Mouse (Mus musculus) heart, postnatal 14 days (tissue): ENCODE data around the gene N4bp2. TPM values are rescaled to one million over a fixed set of nuclear protein-coding genes. Genes with fewer than 3 reads are reported as not detected.
A peak's percentile ranks its signal among the peaks of the same experiment; 100 is the strongest.
"Not testable (repeated sequence)": the region's sequence is repeated elsewhere in the genome, so short reads cannot be mapped to it uniquely, and the experiment has no call there.

Source experiments
- DNase-seq, 2 experiments: peaks; one replicate each; pipeline ENCODE4 v3.0.0; 2021 to 2022
- intact Hi-C: fragments of 180-260 bp; cut with DNase I; formaldehyde crosslinking; loops from one replicate; pipeline ENCODE4 v1.15.1; 2025
- long read RNA-seq, 2 experiments: library from polyadenylated mRNA; stranded (forward); transcript quantifications; one replicate each; pipeline ENCODE4 v2.0.0; 2021
- total RNA-seq, 2 experiments: library from RNA; stranded (reverse); gene quantifications; 2 replicates each; pipeline ENCODE4 v1.2.3; 2021

N4bp2 gene
- 10 to 100 TPM; 22.7 to 27.1 TPM for total RNA-seq
- long read RNA-seq, experiment 1, partial matches to known transcripts, result 2 of 3 reads
- long read RNA-seq, experiment 1, other reads (novel, unspliced or antisense), result 1 of 3 reads
- long read RNA-seq, experiment 2, partial matches to known transcripts, result 1 of 2 reads
- long read RNA-seq, experiment 2, other reads (novel, unspliced or antisense), result 1 of 2 reads

GRCm38 (mm10) chr5:65763088-65763915, at the start of gene N4bp2:
N4bp2 (plus strand) TSS chr5:65763521.
- intact Hi-C loops, result loop anchor here (2.0 to 10.0 kb wide), 4 partner anchors 31 to 271 kb away; partner anchors contain the start of genes Gm43552, Pds5a, Smim14 and Ube2k
- peak; percentile 80 to 83 for DNase-seq

GRCm38 (mm10) chr5:65715084-65715483, 48.2 kb upstream of the N4bp2 start:
- no peak for DNase-seq
- intact Hi-C loops, result no loop called here

GRCm38 (mm10) chr5:65717063-65717902, 46.0 kb upstream of the N4bp2 start:
- intact Hi-C loops, result no loop called here
- no peak for DNase-seq

GRCm38 (mm10) chr5:65717903-65718211, 45.5 kb upstream of the N4bp2 start:
- intact Hi-C loops, DNase-seq: not testable (repeated sequence)

GRCm38 (mm10) chr5:65718368-65718767, 45.0 kb upstream of the N4bp2 start:
- intact Hi-C loops, result no loop called here
- DNase-seq, result no peak

GRCm38 (mm10) chr5:65724311-65725054, 38.8 kb upstream of the N4bp2 start:
- intact Hi-C loops, result no loop called here
- peak; percentile 40 to 58 for DNase-seq

GRCm38 (mm10) chr5:65731173-65732007, 31.9 kb upstream of the N4bp2 start:
- intact Hi-C loops, result loop anchor here (2.0 kb wide), 1 partner anchor 31 kb away; the partner anchor contains the start of gene N4bp2

GRCm38 (mm10) chr5:65735601-65736000, 27.7 kb upstream of the N4bp2 start:
- intact Hi-C loops, result no loop called here

More at GRCm38 (mm10) chr5:65731173-65732007, 31.9 kb upstream of the N4bp2 start:
- DNase-seq, result peak; percentile 62 to 68

GRCm38 (mm10) chr5:65739366-65739765, 24.0 kb upstream of the N4bp2 start:
- intact Hi-C loops, result no loop called here
- no peak for DNase-seq

More at GRCm38 (mm10) chr5:65735601-65736000, 27.7 kb upstream of the N4bp2 start:
- no peak for DNase-seq

- intact Hi-C loops, result no loop called here
- no peak for DNase-seq
These were observed 16.4 kb upstream of the N4bp2 start for GRCm38 (mm10) chr5:65746908-65747307.

- intact Hi-C loops, result no loop called here
- no peak for DNase-seq
These were observed 14.9 kb upstream of the N4bp2 start for GRCm38 (mm10) chr5:65748386-65748785.

GRCm38 (mm10) chr5:65748880-65749279, 14.4 kb upstream of the N4bp2 start:
- intact Hi-C loops, result no loop called here
- DNase-seq, result no peak

GRCm38 (mm10) chr5:65752021-65752420, 11.3 kb upstream of the N4bp2 start:
- intact Hi-C loops, result no loop called here
- DNase-seq, result no peak

GRCm38 (mm10) chr5:65755859-65756258, 7.5 kb upstream of the N4bp2 start:
- DNase-seq, result peak; percentile 17 to 55
- intact Hi-C loops, result no loop called here

GRCm38 (mm10) chr5:65757110-65757509, 6.2 kb upstream of the N4bp2 start:
- intact Hi-C loops, result no loop called here
- DNase-seq, result no peak

GRCm38 (mm10) chr5:65760041-65760440, 3.3 kb upstream of the N4bp2 start:
- no peak for DNase-seq
- intact Hi-C loops, result loop anchor here (5.0 to 10.0 kb wide), 2 partner anchors 225 to 268 kb away; partner anchors contain the start of genes Gm43552, Smim14 and Ube2k

GRCm38 (mm10) chr5:65760599-65760998, 2.7 kb upstream of the N4bp2 start:
- intact Hi-C loops, result loop anchor here (5.0 to 10.0 kb wide), 2 partner anchors 226 to 268 kb away; partner anchors contain the start of genes Gm43552, Smim14 and Ube2k
- DNase-seq, result no peak

GRCm38 (mm10) chr5:65761020-65761419, 2.3 kb upstream of the N4bp2 start:
- intact Hi-C loops, result loop anchor here (5.0 to 10.0 kb wide), 2 partner anchors 226 to 269 kb away; partner anchors contain the start of genes Gm43552, Smim14 and Ube2k
- DNase-seq, result no peak

GRCm38 (mm10) chr5:65761921-65762320, 1.4 kb upstream of the N4bp2 start:
- no peak for DNase-seq
- intact Hi-C loops, result loop anchor here (2.0 to 10.0 kb wide), 4 partner anchors 29 to 270 kb away; partner anchors contain the start of genes Gm43552, Pds5a, Smim14 and Ube2k
